Mouse (Mus musculus) C2C12 (cell line): ENCODE data around the gene Smim12.

ENCODE experiments used
- CTCF ChIP-seq: IDR thresholded peaks from one replicate; pipeline ENCODE4 v1.5.1; 2011; ENCODE audit not compliant: control insufficient read depth, insufficient read depth, insufficient read length
- USF1 ChIP-seq: IDR thresholded peaks from one replicate; pipeline ENCODE4 v1.6.1; 2011; ENCODE audit warnings: low read depth, mild to moderate bottlenecking, control low read depth, moderate library complexity

GRCm38 (mm10) chr4:127224444-127225100, 19.0 kb upstream of the Smim12 start:
- TF ChIP-seq USF1 (no peak), CTCF (no peak)
